Mouse (Mus musculus): Measurements from ENCODE around the gene Pcnx3. TPM values are rescaled to one million over a fixed set of nuclear protein-coding genes. Genes with fewer than 3 reads are reported as not detected.

Gene Pcnx3
- polyA plus RNA-seq, 1 experiment from 2014 or later, result 35.2 TPM

DNA sequence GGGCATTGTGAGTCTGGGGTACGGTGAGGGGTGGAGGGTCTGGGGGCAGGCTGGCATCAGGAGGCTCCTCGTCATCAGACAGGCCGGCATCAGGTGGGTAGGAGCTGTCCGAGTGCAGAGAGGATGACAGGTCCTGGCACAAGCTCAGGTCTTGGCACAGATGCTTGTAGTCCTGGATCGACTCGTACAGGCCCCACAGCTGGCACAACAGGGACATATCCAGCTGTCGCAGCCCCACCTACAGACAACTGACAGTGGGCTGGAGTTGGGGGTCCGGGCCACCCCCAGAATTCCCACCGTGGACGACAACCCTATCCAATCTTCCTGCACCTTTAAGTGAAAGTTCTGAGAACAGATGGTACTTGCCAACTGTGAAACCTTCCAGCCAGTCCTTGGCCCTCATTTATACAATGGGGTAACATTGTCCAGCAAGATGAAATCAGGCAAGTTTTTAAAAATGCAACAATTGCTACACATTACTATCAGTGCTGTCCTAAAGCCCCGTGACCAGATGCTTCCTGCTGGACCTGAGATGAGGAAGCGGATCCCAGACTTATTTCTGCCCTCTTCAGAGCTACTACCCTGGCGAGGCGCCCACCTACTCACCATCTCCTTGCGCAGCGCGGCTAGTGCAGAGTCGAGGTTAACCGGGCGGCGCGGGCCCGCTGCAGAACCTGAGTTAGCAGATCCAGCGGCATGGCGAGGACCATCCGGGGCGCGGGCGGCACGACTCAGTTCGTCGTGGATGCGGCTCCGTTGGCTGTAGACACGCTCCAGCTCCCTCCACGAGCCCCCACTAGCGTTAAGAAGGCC is 40.1 kb upstream of the Pcnx3 start:
- Histone ChIP-seq H3K27me3 (ENCODE audit: insufficient read depth, low read length) (no peaks in the 10 kb centered on the region), H3K4me3 (ENCODE audit: low read depth, low read length) (peak overlapping the region; percentile 83), H3K36me3 (ENCODE audit: insufficient read depth) (peaks cover 21% of the 10 kb centered on the region; the same call in 1 of the 2 replicates), H3K27ac (ENCODE audit: low read depth) (peak overlapping the region; percentile 81), H3K9me3 (ENCODE audit: low read depth, low read length) (no peaks in the 10 kb centered on the region), H3K4me1 (ENCODE audit: insufficient read depth) (peaks cover 38% of the 10 kb centered on the region), H3K4me2 (peak overlapping the region; percentile 92), H3K9ac (peak overlapping the region; percentile 91)
- DNase-seq (peak; percentile 78), ATAC-seq (ENCODE audit: insufficient read depth) (peak; percentile 22)
- 6% methylated on average over 37 of the region's 37 CpGs for WGBS
- no peak for TF ChIP-seq CTCF (IDR thresholded peaks at IDR 0.05; ENCODE audit: low read depth)

- ATAC-seq (ENCODE audit: insufficient read depth) (0 out of 2 replicates have a peak, but pooled peaks have one; percentile 12), DNase-seq (peak; percentile 96)
- Histone ChIP-seq H3K27me3 (ENCODE audit: insufficient read depth, low read length) (no peaks in the 10 kb centered on the region), H3K9me3 (ENCODE audit: low read depth, low read length) (no peaks in the 10 kb centered on the region), H3K4me1 (ENCODE audit: insufficient read depth) (peaks cover 38% of the 10 kb centered on the region), H3K9ac (peak overlapping the region; percentile 91), H3K27ac (ENCODE audit: low read depth) (peak overlapping the region; percentile 48), H3K4me2 (peak overlapping the region; percentile 92), H3K4me3 (ENCODE audit: low read depth, low read length) (peak overlapping the region; percentile 83), H3K36me3 (ENCODE audit: insufficient read depth) (peaks cover 25% of the 10 kb centered on the region; the same call in 1 of the 2 replicates)
- TF ChIP-seq CTCF (IDR thresholded peaks at IDR 0.05; ENCODE audit: low read depth), result peak; percentile 99
- WGBS, result 2% methylated on average over 14 of the region's 14 CpGs
Observed at GRCm38 (mm10) chr19:5727701-5728100, 39.0 kb upstream of the Pcnx3 start.

- H3K27ac ChIP-seq (ENCODE audit: low read depth), result peak overlapping the region; percentile 48
- WGBS, result 72% methylated on average over 15 of the region's 15 CpGs
- no peak for ATAC-seq (ENCODE audit: insufficient read depth)
- H3K4me2 ChIP-seq, result peak overlapping the region; percentile 92
- H3K9me3 ChIP-seq (ENCODE audit: low read depth, low read length), result no peaks in the 10 kb centered on the region
- H3K4me3 ChIP-seq (ENCODE audit: low read depth, low read length), result peak overlapping the region; percentile 83
- no peaks in the 10 kb centered on the region for H3K27me3 ChIP-seq (ENCODE audit: insufficient read depth, low read length)
- DNase-seq, result no peak
- H3K4me1 ChIP-seq (ENCODE audit: insufficient read depth), result peaks cover 37% of the 10 kb centered on the region
- no peak for TF ChIP-seq CTCF (IDR thresholded peaks at IDR 0.05; ENCODE audit: low read depth)
- H3K9ac ChIP-seq, result peak overlapping the region; percentile 91
- peaks cover 29% of the 10 kb centered on the region; the same call in 1 of the 2 replicates for H3K36me3 ChIP-seq (ENCODE audit: insufficient read depth)
Observed at GRCm38 (mm10) chr19:5726961-5727578, 38.4 kb upstream of the Pcnx3 start.

GRCm38 (mm10) chr19:5725767-5726515 is 37.2 kb upstream of the Pcnx3 start, which contains the start of gene Ehbp1l1:
Gene Ehbp1l1, minus strand, starts transcription at chr19:5726317.
- peaks cover 32% of the 10 kb centered on the region for H3K4me1 ChIP-seq (ENCODE audit: insufficient read depth)

DNA sequence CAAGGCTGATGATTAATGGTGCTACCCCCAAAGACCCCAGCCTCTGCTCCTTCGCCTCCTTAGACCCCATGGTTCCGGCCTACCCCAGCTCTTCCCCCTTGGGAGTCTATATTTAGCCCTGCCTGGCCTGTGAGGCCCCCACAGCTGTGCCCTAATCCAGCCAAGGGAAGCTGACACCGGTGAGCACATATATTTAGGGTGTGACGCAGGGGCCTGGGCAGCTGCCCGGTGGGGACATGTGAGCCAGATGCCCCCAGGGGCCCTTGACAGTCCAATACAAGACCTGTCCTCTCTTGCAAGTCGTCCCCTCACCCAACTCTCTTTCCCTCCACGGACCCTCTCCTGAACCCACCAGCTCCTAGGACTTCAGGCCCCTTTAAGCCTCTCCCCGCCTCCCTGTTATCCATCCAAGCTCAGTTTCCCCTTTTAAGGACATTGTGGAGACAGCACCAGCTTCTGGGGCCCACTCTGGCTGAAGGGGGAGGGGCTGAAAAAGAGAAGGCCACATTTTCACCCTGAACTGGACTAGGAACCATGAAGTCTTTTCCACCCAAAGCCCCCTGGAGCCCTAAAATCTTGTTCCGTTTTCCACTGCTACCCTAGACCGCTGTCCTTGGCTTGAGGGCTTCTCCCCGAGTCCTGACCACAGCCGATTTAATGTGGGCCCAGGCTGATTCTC is 36.5 kb upstream of the Pcnx3 start:
- H3K4me2 ChIP-seq, result peak overlapping the region; percentile 92
- H3K36me3 ChIP-seq (ENCODE audit: insufficient read depth), result peaks cover 45% of the 10 kb centered on the region
- H3K9ac ChIP-seq, result peak overlapping the region; percentile 76
- DNase-seq (peak; percentile 57), ATAC-seq (ENCODE audit: insufficient read depth) (no peak)
- TF ChIP-seq CTCF (IDR thresholded peaks at IDR 0.05; ENCODE audit: low read depth), result no peak
- peak overlapping the region; percentile 86 for H3K27ac ChIP-seq (ENCODE audit: low read depth)
- WGBS, result 60% methylated on average over 12 of the region's 12 CpGs
- H3K9me3 ChIP-seq (ENCODE audit: low read depth, low read length), result no peaks in the 10 kb centered on the region
- H3K4me3 ChIP-seq (ENCODE audit: low read depth, low read length), result peak overlapping the region; percentile 83
- H3K4me1 ChIP-seq (ENCODE audit: insufficient read depth), result peaks cover 28% of the 10 kb centered on the region
- no peaks in the 10 kb centered on the region for H3K27me3 ChIP-seq (ENCODE audit: insufficient read depth, low read length)

More at GRCm38 (mm10) chr19:5725767-5726515, 37.2 kb upstream of the Pcnx3 start, which contains the start of gene Ehbp1l1:
- WGBS, result 8% methylated on average over 48 of the region's 49 CpGs
- TF ChIP-seq CTCF (IDR thresholded peaks at IDR 0.05; ENCODE audit: low read depth), result no peak
- Histone ChIP-seq H3K4me3 (ENCODE audit: low read depth, low read length) (peak within 1 kb of the TSS; percentile 83), H3K4me2 (peak within 1 kb of the TSS; percentile 92), H3K36me3 (ENCODE audit: insufficient read depth) (peaks cover 40% of the 10 kb centered on the region), H3K9me3 (ENCODE audit: low read depth, low read length) (no peaks in the 10 kb centered on the region), H3K27me3 (ENCODE audit: insufficient read depth, low read length) (no peaks in the 10 kb centered on the region), H3K9ac (peak within 1 kb of the TSS; percentile 76), H3K27ac (ENCODE audit: low read depth) (peak within 1 kb of the TSS; percentile 86)
- peak; percentile 82 for DNase-seq
- peak; percentile 21; the same call in 1 of the 2 replicates for ATAC-seq (ENCODE audit: insufficient read depth)

GRCm38 (mm10) chr19:5724549-5724941 is 35.8 kb upstream of the Pcnx3 start:
- peak; percentile 57 for DNase-seq
- no peak for ATAC-seq (ENCODE audit: insufficient read depth)

More at GRCm38 (mm10) chr19:5724549-5724941, 35.8 kb upstream of the Pcnx3 start:
- H3K9ac ChIP-seq, result peak overlapping the region; percentile 76
- H3K4me3 ChIP-seq (ENCODE audit: low read depth, low read length), result peak overlapping the region; percentile 83
- H3K36me3 ChIP-seq (ENCODE audit: insufficient read depth), result peaks cover 51% of the 10 kb centered on the region
- H3K27me3 ChIP-seq (ENCODE audit: insufficient read depth, low read length), result no peaks in the 10 kb centered on the region
- no peaks in the 10 kb centered on the region for H3K9me3 ChIP-seq (ENCODE audit: low read depth, low read length)
- peaks cover 28% of the 10 kb centered on the region for H3K4me1 ChIP-seq (ENCODE audit: insufficient read depth)
- H3K27ac ChIP-seq (ENCODE audit: low read depth), result peak overlapping the region; percentile 86
- H3K4me2 ChIP-seq, result peak overlapping the region; percentile 92
- 57% methylated on average over 7 of the region's 7 CpGs for WGBS
- TF ChIP-seq CTCF (IDR thresholded peaks at IDR 0.05; ENCODE audit: low read depth), result no peak
